Mouse (Mus musculus) small intestine, adult 2 months (tissue): ENCODE measurements around the gene Inpp1. TPM values are rescaled to one million over a fixed set of nuclear protein-coding genes. Genes with fewer than 3 reads are reported as not detected.

Source experiments
- H3K27ac ChIP-seq: fragments of 200-500 bp; 2 replicates; pipeline ENCODE4 v1.5.1; 2012; ENCODE audit warnings: low read depth, low read length, control low read depth, inconsistent platforms; ENCODE audit not compliant: insufficient read depth
- H3K27me3 ChIP-seq: fragments of 200-500 bp; 2 replicates; pipeline ENCODE4 v1.6.1; 2012; ENCODE audit warnings: mild to moderate bottlenecking, moderate library complexity, low read length, inconsistent platforms; ENCODE audit not compliant: control insufficient read depth, insufficient read depth
- H3K36me3 ChIP-seq: fragments of 200-500 bp; 2 replicates; pipeline ENCODE4 v1.6.1; 2012; ENCODE audit warnings: mild to moderate bottlenecking, low read length, control low read depth, inconsistent platforms; ENCODE audit not compliant: control insufficient read depth, insufficient read depth
- H3K4me1 ChIP-seq: fragments of 200-500 bp; 2 replicates; pipeline ENCODE4 v1.6.1; 2012; ENCODE audit warnings: low read length, inconsistent platforms, mixed read lengths; ENCODE audit not compliant: control insufficient read depth, insufficient read depth, insufficient read length
- H3K4me3 ChIP-seq: fragments of 200-500 bp; 2 replicates; pipeline ENCODE4 v1.5.1; 2012; ENCODE audit warnings: low read depth, mild to moderate bottlenecking, control low read depth, inconsistent platforms, low read length, moderate library complexity
- CTCF ChIP-seq: fragments of 200-500 bp; IDR thresholded peaks from 2 replicates; pipeline ENCODE4 v1.5.1; 2012; ENCODE audit warnings: low read depth, mild to moderate bottlenecking, control low read depth, inconsistent platforms, low read length, moderate library complexity, mixed read lengths; ENCODE audit not compliant: insufficient replicate concordance, insufficient read length; ENCODE audit errors: extremely low read depth
- POLR2A ChIP-seq: fragments of 200-500 bp; IDR thresholded peaks from 2 replicates; pipeline ENCODE4 v1.6.1; 2012; ENCODE audit warnings: low read depth, mild to moderate bottlenecking, control low read depth, inconsistent platforms, low read length, moderate library complexity
- WGBS: fragments of 180-500 bp; shearing (Covaris S2); methylation state at CpG from one replicate; pipeline ENCODE4 v1.1.7; 2018; 5-methylcytosine and 5-hydroxymethylcytosine counted together
- polyA plus RNA-seq: library from polyadenylated mRNA; depleted of rRNA; stranded (reverse); fragments of >200 nt; gene quantifications from 2 replicates; pipeline ENCODE4 v1.2.3, GENCODE M21; 2012

Gene Inpp1
- polyA plus RNA-seq, 1 experiment: 7.5 TPM

DNA sequence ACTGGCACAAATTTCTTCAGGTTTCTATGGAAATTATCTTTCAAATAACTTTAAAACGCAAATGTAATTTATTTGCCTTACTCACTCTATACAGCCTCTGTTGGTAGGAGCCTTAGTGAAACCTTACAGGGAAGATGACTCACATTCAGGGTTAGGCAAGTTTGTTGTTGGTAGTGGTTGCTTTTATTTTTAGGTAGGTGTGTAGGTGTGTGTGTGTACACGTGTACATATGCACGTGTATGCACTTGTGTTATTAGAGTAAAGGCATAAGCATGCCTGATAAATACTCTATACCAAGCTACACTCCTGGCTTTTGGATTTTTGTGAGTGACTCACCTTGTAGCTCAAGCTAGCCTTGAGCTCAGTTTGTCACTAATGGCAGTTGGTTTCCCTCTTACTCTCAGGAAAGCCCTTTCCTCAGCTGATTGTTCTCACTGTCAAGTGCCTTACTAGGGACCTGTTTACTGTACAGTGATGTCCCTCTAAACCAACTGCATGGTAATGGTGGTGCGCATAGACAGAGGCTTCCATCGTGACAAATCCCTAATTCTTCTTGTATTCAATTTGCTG lies 15.0 kb downstream of the Inpp1 start:
- no peak for TF ChIP-seq POLR2A
- no peak for TF ChIP-seq CTCF
- H3K36me3 ChIP-seq: no peaks in the 10 kb centered on the region
- H3K4me1 ChIP-seq: peaks cover 6% of the 10 kb centered on the region; the same call in 1 of the 2 replicates
- H3K4me3 ChIP-seq: no peak overlapping the region
- 89% methylated on average over 5 of the region's 5 CpGs for WGBS
- H3K27me3 ChIP-seq: no peaks in the 10 kb centered on the region
- H3K27ac ChIP-seq: no peak overlapping the region

- peaks cover 6% of the 10 kb centered on the region; the same call in 1 of the 2 replicates for H3K4me1 ChIP-seq
- H3K27ac ChIP-seq: no peak overlapping the region
- H3K4me3 ChIP-seq: no peak overlapping the region
- WGBS: 80% methylated on average over 5 of the region's 5 CpGs
- no peaks in the 10 kb centered on the region for H3K36me3 ChIP-seq
- TF ChIP-seq POLR2A (no peak), CTCF (no peak)
- H3K27me3 ChIP-seq: no peaks in the 10 kb centered on the region
Measured at GRCm38 (mm10) chr1:52801651-52802050, 15.8 kb downstream of the Inpp1 start.

DNA sequence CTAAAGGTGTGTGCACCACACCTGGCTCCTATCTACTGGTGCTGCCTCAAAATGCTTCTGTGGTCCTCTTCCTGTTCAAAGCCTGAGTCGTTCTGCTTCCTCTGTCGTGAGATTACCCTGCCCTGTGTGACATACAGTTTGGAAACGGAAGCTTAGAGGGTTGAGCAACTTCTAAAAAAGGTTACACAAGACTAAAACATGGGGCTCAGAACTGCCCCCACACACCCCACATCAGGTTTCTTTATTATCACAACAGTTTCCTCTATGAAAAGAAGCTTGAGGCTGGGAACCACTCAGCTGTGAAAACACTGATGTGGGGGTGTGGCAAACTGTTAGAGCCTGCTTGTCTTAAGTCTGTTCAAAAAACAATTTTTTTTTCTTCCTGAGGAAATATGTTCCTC lies 17.1 kb downstream of the Inpp1 start:
- peak overlapping the region; percentile 83 for H3K27ac ChIP-seq

DNA sequence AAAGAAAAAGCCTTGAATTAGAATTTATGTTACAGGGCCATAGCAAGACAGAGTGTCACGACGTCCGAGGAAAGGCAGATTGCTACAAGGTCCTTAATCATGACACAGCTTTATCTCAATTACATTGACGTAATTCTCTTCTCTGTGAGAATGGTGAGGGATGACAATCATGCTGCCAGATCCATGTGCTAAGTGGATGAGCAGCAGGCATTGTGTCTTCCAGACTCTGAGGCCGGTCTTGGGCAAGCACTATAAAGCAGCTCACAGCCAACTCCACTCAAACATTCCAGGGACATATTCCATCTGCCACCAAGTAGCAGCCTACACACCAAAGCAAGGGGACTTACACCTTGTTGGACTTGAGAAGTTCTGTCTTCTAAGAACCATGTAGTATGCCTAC lies 17.7 kb downstream of the Inpp1 start:
- WGBS: 12% methylated on average over 5 of the region's 5 CpGs

More for the DNA sequence above, 17.1 kb downstream of the Inpp1 start:
- TF ChIP-seq CTCF (no peak), POLR2A (no peak)
- Histone ChIP-seq H3K4me1 (peaks cover 6% of the 10 kb centered on the region; the same call in 1 of the 2 replicates), H3K36me3 (peaks cover 1% of the 10 kb centered on the region; the same call in 1 of the 2 replicates), H3K27me3 (no peaks in the 10 kb centered on the region), H3K4me3 (no peak overlapping the region)
- WGBS: 14% methylated on average over 3 of the region's 3 CpGs

GRCm38 (mm10) chr1:52799056-52799726 lies 18.3 kb downstream of the Inpp1 start:
- Histone ChIP-seq H3K4me3 (peak overlapping the region; percentile 62), H3K27ac (peak overlapping the region; percentile 83), H3K27me3 (no peaks in the 10 kb centered on the region), H3K36me3 (peaks cover 5% of the 10 kb centered on the region; the same call in 1 of the 2 replicates), H3K4me1 (peaks cover 6% of the 10 kb centered on the region; the same call in 1 of the 2 replicates)
- 7% methylated on average over 10 of the region's 10 CpGs for WGBS
- no peak for TF ChIP-seq CTCF
- no peak for TF ChIP-seq POLR2A

More for the DNA sequence above, 17.7 kb downstream of the Inpp1 start:
- Histone ChIP-seq H3K4me1 (peaks cover 6% of the 10 kb centered on the region; the same call in 1 of the 2 replicates), H3K36me3 (peaks cover 1% of the 10 kb centered on the region; the same call in 1 of the 2 replicates), H3K27ac (peak overlapping the region; percentile 83), H3K27me3 (no peaks in the 10 kb centered on the region), H3K4me3 (no peak overlapping the region)
- no peak for TF ChIP-seq POLR2A
- no peak for TF ChIP-seq CTCF

GRCm38 (mm10) chr1:52795927-52796326 lies 21.6 kb downstream of the Inpp1 start:
- Histone ChIP-seq H3K27ac (no peak overlapping the region), H3K36me3 (peaks cover 17% of the 10 kb centered on the region), H3K4me3 (no peak overlapping the region), H3K27me3 (no peaks in the 10 kb centered on the region), H3K4me1 (peaks cover 6% of the 10 kb centered on the region; the same call in 1 of the 2 replicates)
- WGBS: 89% methylated on average over 2 of the region's 2 CpGs
- TF ChIP-seq POLR2A: no peak
- TF ChIP-seq CTCF: no peak

DNA sequence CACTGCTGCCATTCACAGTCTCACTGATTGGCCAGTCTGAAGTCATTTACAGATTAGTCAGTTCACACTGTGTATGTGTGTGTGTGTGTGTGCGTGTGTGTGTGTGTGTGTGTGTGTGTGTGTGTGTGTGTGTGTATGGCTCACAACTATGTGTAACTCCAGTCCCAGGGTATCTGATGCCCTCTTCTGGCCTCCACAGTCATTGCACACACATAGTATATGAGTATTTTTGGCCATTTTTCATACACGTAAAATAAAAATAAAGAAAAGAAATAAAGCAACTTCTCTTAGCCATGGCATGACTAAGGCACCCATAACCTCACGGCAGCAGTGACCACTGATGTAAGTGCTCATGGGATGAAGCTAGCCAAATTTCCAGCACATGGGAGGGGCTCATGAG lies 23.8 kb downstream of the Inpp1 start:
- TF ChIP-seq CTCF (no peak), POLR2A (no peak)
- H3K27me3 ChIP-seq: no peaks in the 10 kb centered on the region

More for the DNA sequence above, 23.8 kb downstream of the Inpp1 start:
- Histone ChIP-seq H3K27ac (no peak overlapping the region), H3K4me1 (no peaks in the 10 kb centered on the region), H3K4me3 (no peak overlapping the region), H3K36me3 (peaks cover 34% of the 10 kb centered on the region)
- WGBS: 83% methylated on average over 3 of the region's 3 CpGs
